Mouse (Mus musculus) neural tube, embryonic 14.5 days (tissue): ENCODE results near the gene Pym1. TPM values are rescaled to one million over a fixed set of nuclear protein-coding genes. Genes with fewer than 3 reads are reported as not detected.
A peak's percentile ranks its signal among the peaks of the same experiment; 100 is the strongest.

Experiments used
- ATAC-seq: fragments of 200-750 bp; cut with Nextera tagmentation; 2 replicates; pipeline ENCODE4 v1.8.0; 2017; ENCODE audit warnings: low read depth, mild to moderate bottlenecking, moderate TSS enrichment, moderate library complexity
- H3K27ac ChIP-seq: fragments of 300-500 bp; sonication (generic); 2 replicates; pipeline ENCODE4 v1.5.1; 2014; ENCODE audit warnings: low read depth, mild to moderate bottlenecking, control low read depth, low read length, moderate library complexity, mixed read lengths
- H3K27me3 ChIP-seq: fragments of 300-500 bp; sonication (generic); 2 replicates; pipeline ENCODE4 v1.6.1; 2014; ENCODE audit warnings: low read length; ENCODE audit not compliant: control insufficient read depth, insufficient read depth
- H3K36me3 ChIP-seq: fragments of 300-500 bp; sonication (generic); 2 replicates; pipeline ENCODE4 v1.6.1; 2014; ENCODE audit warnings: low read length, mixed read lengths; ENCODE audit not compliant: control insufficient read depth, insufficient read depth
- H3K4me1 ChIP-seq: fragments of 300-500 bp; sonication (generic); 2 replicates; pipeline ENCODE4 v1.6.1; 2014; ENCODE audit warnings: low read length; ENCODE audit not compliant: control insufficient read depth, insufficient read depth
- H3K4me2 ChIP-seq: fragments of 300-500 bp; sonication (generic); 2 replicates; pipeline ENCODE4 v1.6.1; 2014; ENCODE audit warnings: mild to moderate bottlenecking, low read depth, low read length, control low read depth
- H3K4me3 ChIP-seq: fragments of 300-500 bp; sonication (generic); 2 replicates; pipeline ENCODE4 v1.5.1; 2014; ENCODE audit warnings: low read depth, low read length, control low read depth, mixed read lengths
- H3K9ac ChIP-seq: fragments of 300-500 bp; sonication (generic); replicated peaks from 2 replicates; pipeline ENCODE4 v1.6.1; 2014; ENCODE audit warnings: low read depth, mild to moderate bottlenecking, control low read depth, low read length, mixed read lengths
- H3K9me3 ChIP-seq: fragments of 300-500 bp; sonication (generic); 2 replicates; pipeline ENCODE4 v1.6.1; 2016; ENCODE audit warnings: low read length; ENCODE audit not compliant: control insufficient read depth
- WGBS: fragments of 180-500 bp; shearing (Covaris S2); extraction: QIAGEN DNeasy Blood & Tissue Kit; methylation state at CpG from one replicate; pipeline ENCODE4 v1.1.7; 2014; 5-methylcytosine and 5-hydroxymethylcytosine counted together
- polyA plus RNA-seq: library from polyadenylated mRNA; unstranded; fragments of >200 nt; fragmentation: Nextera tagmentation; extraction: Ambion mirVana; gene quantifications from 2 replicates; pipeline ENCODE4 v1.2.1, GENCODE M21; 2014

The Pym1 gene
- polyA plus RNA-seq, 1 experiment from 2014 or later, result 41.9 TPM

GRCm38 (mm10) chr10:128743235-128743634 lies 4.5 kb upstream of the Pym1 start:
- Histone ChIP-seq H3K27me3 (peaks cover 12% of the 10 kb centered on the region), H3K4me2 (peak overlapping the region; percentile 91), H3K36me3 (no peaks in the 10 kb centered on the region), H3K4me1 (peaks cover 7% of the 10 kb centered on the region; the same call in 1 of the 2 replicates), H3K27ac (no peak overlapping the region), H3K4me3 (peak overlapping the region; percentile 59), H3K9me3 (no peaks in the 10 kb centered on the region), H3K9ac (peak overlapping the region; percentile 68; the same call in 1 of the 2 replicates)
- 6% methylated on average over 7 of the region's 7 CpGs for WGBS
- ATAC-seq, result no peak

DNA sequence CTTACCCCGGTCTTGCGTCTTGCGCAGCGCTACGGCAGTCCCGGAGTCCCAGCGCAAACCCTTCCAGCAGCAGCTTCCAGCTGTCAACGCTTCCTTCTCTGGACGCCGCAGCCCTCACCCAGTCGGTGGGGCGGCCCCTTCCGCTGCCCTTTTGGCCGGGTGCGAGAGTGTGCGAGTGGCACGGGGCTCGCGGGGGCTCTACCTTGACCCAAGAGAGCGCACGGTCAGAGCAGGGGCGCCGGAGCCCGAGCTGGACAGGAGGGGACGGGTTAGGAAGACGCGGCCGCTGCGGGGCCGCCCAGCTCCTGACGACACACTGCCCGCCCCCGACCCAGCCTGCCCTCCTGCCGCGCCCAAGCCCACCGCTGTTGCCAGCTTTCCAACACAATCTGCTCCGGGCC lies 3.9 kb upstream of the Pym1 start:
- Histone ChIP-seq H3K9ac (peak overlapping the region; percentile 68), H3K9me3 (no peaks in the 10 kb centered on the region), H3K36me3 (no peaks in the 10 kb centered on the region), H3K27ac (no peak overlapping the region), H3K27me3 (peaks cover 12% of the 10 kb centered on the region), H3K4me3 (peak overlapping the region; percentile 59), H3K4me1 (peaks cover 7% of the 10 kb centered on the region; the same call in 1 of the 2 replicates), H3K4me2 (peak overlapping the region; percentile 91)
- under 1% methylated on average over 37 of the region's 37 CpGs for WGBS
- 0 out of 2 replicates have a peak, but pooled peaks have one; percentile 13 for ATAC-seq

- H3K27ac ChIP-seq, result no peak overlapping the region
- 16% methylated on average over 8 of the region's 8 CpGs for WGBS
- no peaks in the 10 kb centered on the region for H3K36me3 ChIP-seq
- peak overlapping the region; percentile 68 for H3K9ac ChIP-seq
- H3K27me3 ChIP-seq, result peaks cover 12% of the 10 kb centered on the region
- H3K4me3 ChIP-seq, result peak overlapping the region; percentile 59
- peak overlapping the region; percentile 91 for H3K4me2 ChIP-seq
- H3K9me3 ChIP-seq, result no peaks in the 10 kb centered on the region
- H3K4me1 ChIP-seq, result peaks cover 7% of the 10 kb centered on the region; the same call in 1 of the 2 replicates
- no peak for ATAC-seq
Measured at GRCm38 (mm10) chr10:128744211-128744610, 3.5 kb upstream of the Pym1 start.

DNA sequence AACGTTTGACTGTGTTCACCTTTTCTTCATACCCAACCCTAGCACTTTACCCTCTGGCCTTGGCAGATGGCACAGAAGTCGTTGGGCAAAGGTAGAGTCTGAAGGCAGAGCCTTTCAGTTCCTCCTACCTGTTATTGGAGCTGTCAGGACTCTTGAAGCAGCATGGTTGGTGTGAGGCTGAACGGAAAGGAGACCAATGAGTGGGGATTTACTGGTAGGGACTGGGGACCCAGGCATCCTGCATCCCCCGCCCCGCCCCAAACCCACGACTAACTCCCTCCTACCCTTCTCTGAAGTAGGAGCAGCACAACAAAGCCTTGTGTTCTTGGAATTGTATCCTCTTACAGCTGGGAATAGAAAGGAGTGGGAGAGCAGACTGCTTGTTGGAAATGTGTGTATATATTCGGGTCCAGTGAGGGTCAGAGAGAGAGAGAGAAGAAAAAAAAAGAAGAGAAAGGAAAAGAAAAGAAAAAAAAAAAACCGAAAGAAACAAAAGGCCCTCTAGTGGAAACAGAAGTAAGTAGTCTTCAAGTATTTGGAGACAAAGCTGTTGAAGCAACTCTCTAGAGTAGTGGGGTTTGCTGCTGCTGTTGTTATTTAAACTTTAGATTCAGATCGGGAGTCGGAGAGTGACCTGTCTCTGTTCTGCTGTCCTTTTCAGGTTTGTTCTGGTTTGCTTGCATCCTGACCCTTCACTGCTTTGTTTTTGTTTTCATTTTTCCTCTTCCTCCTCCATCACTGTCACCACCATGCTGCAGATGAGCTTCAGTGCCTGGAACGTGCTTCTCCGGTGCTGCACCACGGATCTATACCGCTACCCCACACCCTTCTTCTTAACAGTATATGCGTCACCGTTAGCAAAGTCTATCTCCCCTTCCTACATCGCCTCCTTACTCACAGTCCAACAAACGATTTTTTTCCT lies 2.7 kb upstream of the Pym1 start, which contains the start of gene Dgka:
TSS of gene Dgka (minus strand) at position 176 of the 922 bp plus-strand sequence.
- Histone ChIP-seq H3K4me1 (peaks cover 12% of the 10 kb centered on the region), H3K4me2 (peak within 1 kb of the TSS; percentile 91), H3K9me3 (no peaks in the 10 kb centered on the region), H3K9ac (peak within 1 kb of the TSS; percentile 68), H3K27ac (no peak within 1 kb of the TSS), H3K36me3 (no peaks in the 10 kb centered on the region), H3K4me3 (peak within 1 kb of the TSS; percentile 59), H3K27me3 (peaks cover 12% of the 10 kb centered on the region)
- no peak for ATAC-seq
- WGBS, result 25% methylated on average over 18 of the region's 18 CpGs

DNA sequence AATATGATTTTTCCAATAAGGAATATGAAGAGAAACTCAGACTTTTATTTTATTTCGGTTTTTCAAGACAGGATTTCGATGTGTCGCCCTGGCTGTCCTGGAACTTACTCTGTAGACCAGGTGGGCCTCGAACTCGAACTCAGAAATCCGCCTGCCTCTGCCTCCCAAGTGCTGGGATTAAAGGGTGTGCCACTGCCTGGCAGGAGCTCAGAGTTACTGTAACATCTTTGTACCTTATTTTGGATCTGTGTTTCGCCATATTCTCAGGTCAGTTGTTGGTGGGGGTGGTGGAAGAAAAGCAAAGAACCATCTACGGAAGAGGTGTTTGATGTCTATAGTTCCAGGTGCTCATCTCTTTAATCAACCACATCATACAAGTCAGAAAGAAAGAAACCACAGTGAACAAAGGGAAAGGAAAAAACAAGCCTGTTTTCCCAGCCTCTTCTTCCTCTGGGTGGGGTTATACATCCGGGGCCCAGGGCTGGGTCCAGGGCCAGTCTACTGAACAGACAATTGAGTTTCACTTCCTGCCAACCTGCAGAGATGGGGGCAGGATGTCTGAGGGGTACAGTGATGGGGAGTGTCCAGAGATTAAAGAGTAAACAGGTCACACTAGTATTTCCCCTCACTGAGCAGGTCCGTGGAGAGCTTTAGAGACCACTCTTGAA lies 1.6 kb upstream of the Pym1 start:
- Histone ChIP-seq H3K4me2 (no peak overlapping the region), H3K4me3 (no peak overlapping the region), H3K27ac (no peak overlapping the region), H3K27me3 (peaks cover 12% of the 10 kb centered on the region), H3K4me1 (peaks cover 12% of the 10 kb centered on the region), H3K9me3 (no peaks in the 10 kb centered on the region), H3K36me3 (no peaks in the 10 kb centered on the region), H3K9ac (no peak overlapping the region)
- no peak for ATAC-seq
- 93% methylated on average over 10 of the region's 10 CpGs for WGBS

DNA sequence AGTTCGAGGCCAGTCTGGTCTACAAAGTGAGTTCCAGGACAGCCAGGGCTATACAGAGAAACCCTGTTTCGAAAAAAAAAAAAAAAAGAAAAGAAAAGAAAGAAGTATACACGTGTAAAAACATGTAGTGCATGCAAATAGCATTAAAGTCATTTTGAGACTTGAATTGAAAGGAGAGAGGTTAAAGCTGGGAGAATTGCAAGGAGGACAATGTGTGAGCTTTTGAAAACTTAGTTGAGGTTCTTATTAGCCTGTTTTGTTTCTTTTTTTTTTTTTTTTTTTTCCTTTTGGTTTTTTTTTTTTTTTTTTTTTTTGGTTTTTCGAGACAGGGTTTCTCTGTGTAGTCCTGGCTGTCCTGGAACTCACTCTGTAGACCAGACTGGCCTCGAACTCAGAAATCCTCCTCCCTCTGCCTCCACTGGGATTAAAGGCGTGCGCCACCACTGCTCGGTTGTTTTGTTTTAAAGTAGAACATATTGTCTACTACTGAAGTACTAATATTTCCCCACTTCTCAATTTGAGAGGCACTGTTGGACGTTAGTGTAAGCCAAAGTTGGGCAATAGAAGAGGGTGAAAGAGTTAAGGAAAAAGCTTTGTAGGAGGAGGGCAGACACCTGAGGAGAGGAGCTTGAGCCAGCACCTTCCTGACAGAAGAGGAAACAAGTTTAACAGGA lies 580 bp upstream of the Pym1 start:
- peak overlapping the region; percentile 77 for H3K9ac ChIP-seq
- peaks cover 12% of the 10 kb centered on the region for H3K4me1 ChIP-seq
- peak overlapping the region; percentile 93 for H3K27ac ChIP-seq
- H3K36me3 ChIP-seq, result no peaks in the 10 kb centered on the region
- no peak for ATAC-seq
- H3K9me3 ChIP-seq, result no peaks in the 10 kb centered on the region
- WGBS, result 46% methylated on average over 9 of the region's 9 CpGs
- H3K4me2 ChIP-seq, result peak overlapping the region; percentile 94
- H3K4me3 ChIP-seq, result peak overlapping the region; percentile 76
- H3K27me3 ChIP-seq, result peaks cover 9% of the 10 kb centered on the region

DNA sequence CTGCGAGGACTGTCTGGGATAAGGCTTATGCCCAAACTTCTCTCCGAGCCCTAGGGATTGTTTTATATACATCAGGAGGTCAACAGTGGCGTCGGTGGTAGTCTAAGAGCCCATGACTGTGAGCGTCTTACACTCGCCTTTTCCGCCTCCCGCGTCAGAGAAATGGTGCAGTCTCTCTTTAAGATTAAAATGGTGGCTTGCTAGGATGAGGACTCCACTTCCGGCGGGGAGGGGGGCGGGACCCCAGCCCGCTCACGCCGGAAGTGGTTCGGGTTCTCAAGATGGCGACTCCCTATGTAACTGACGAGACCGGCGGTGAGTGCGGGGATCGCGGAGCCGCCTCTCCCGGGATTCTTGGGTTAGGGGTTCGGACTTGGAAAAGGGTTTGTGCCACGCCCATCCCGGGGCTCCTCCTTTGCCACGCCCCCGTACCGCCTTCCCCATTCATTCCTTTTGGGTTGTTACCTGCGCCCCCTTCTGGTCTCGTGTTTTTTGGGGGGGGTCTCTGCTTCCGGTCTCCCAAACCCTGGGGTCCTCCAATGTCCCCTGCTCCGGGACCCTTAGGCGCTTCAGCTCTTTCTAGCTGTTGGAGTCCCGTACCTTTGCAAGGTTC lies 669 bp downstream of the Pym1 start:
- Histone ChIP-seq H3K4me2 (peak overlapping the region; percentile 94), H3K9ac (peak overlapping the region; percentile 77), H3K4me3 (peak overlapping the region; percentile 76), H3K9me3 (no peaks in the 10 kb centered on the region), H3K36me3 (0 out of 2 replicates have a peak, but pooled peaks cover 3% of the 10 kb centered on the region), H3K4me1 (peaks cover 12% of the 10 kb centered on the region), H3K27ac (peak overlapping the region; percentile 93), H3K27me3 (peaks cover 3% of the 10 kb centered on the region)
- WGBS, result under 1% methylated on average over 37 of the region's 37 CpGs
- ATAC-seq, result peak; percentile 94

GRCm38 (mm10) chr10:128772895-128773294 lies 25.2 kb downstream of the Pym1 start:
- Histone ChIP-seq H3K4me1 (no peaks in the 10 kb centered on the region), H3K4me3 (no peak overlapping the region), H3K27me3 (no peaks in the 10 kb centered on the region), H3K9me3 (no peaks in the 10 kb centered on the region), H3K36me3 (no peaks in the 10 kb centered on the region), H3K4me2 (no peak overlapping the region), H3K9ac (no peak overlapping the region), H3K27ac (no peak overlapping the region)
- WGBS, result 85% methylated on average over 2 of the region's 2 CpGs
- ATAC-seq, result no peak
